Mouse (Mus musculus) MEL-GATA-1-ER (cell line): ENCODE measurements around the gene Golph3l.
"Not testable (repeated sequence)": the region's sequence is repeated elsewhere in the genome, so short reads cannot be mapped to it uniquely, and the experiment has no call there.

Experiments used
- DNase-seq: peaks from one replicate; pipeline ENCODE4 v3.0.0-alpha.2; 2012; ENCODE audit warnings: low read depth; ENCODE audit errors: extremely low read depth

The Golph3l gene

GRCm38 (mm10) chr3:95588604-95589086, at the start of gene Golph3l:
Golph3l (plus strand) TSS chr3:95588934.
- DNase-seq, result peak; percentile 100

GRCm38 (mm10) chr3:95538936-95539335, 49.8 kb upstream of the Golph3l start:
- DNase-seq, result no peak

- no peak for DNase-seq
Observed at GRCm38 (mm10) chr3:95539837-95540236, 48.9 kb upstream of the Golph3l start.

GRCm38 (mm10) chr3:95541186-95541585, 47.5 kb upstream of the Golph3l start:
- DNase-seq, result not testable (repeated sequence)

GRCm38 (mm10) chr3:95542171-95542570, 46.6 kb upstream of the Golph3l start:
- no peak for DNase-seq

GRCm38 (mm10) chr3:95542981-95543380, 45.8 kb upstream of the Golph3l start:
- no peak for DNase-seq

- DNase-seq, result no peak
Observed at GRCm38 (mm10) chr3:95550176-95550575, 38.6 kb upstream of the Golph3l start.

GRCm38 (mm10) chr3:95553986-95554385, 34.7 kb upstream of the Golph3l start:
- no peak for DNase-seq

GRCm38 (mm10) chr3:95559437-95559836, 29.3 kb upstream of the Golph3l start, which contains the start of gene Hormad1:
Hormad1 (plus strand) TSS chr3:95559677.
- DNase-seq, result no peak

GRCm38 (mm10) chr3:95560738-95561137, 28.0 kb upstream of the Golph3l start:
- no peak for DNase-seq

GRCm38 (mm10) chr3:95561826-95562225, 26.9 kb upstream of the Golph3l start:
- no peak for DNase-seq

- no peak for DNase-seq
Observed at GRCm38 (mm10) chr3:95569585-95569984, 19.1 kb upstream of the Golph3l start.

- no peak for DNase-seq
Observed at GRCm38 (mm10) chr3:95587754-95588603, 755 bp upstream of the Golph3l start.

GRCm38 (mm10) chr3:95598734-95599133, 10.0 kb downstream of the Golph3l start:
- no peak for DNase-seq

GRCm38 (mm10) chr3:95601287-95601686, 12.6 kb downstream of the Golph3l start:
- DNase-seq, result no peak

- DNase-seq, result no peak
Observed at GRCm38 (mm10) chr3:95606096-95606495, 17.4 kb downstream of the Golph3l start.

GRCm38 (mm10) chr3:95609195-95609594, 20.5 kb downstream of the Golph3l start:
- no peak for DNase-seq

- DNase-seq, result no peak
Observed at GRCm38 (mm10) chr3:95613996-95614395, 25.3 kb downstream of the Golph3l start.

- DNase-seq, result no peak
Observed at GRCm38 (mm10) chr3:95618511-95618910, 29.8 kb downstream of the Golph3l start.

- DNase-seq, result no peak
Observed at GRCm38 (mm10) chr3:95621241-95621640, 32.5 kb downstream of the Golph3l start.

- DNase-seq, result not testable (repeated sequence)
Observed at GRCm38 (mm10) chr3:95622421-95622820, 33.7 kb downstream of the Golph3l start.

GRCm38 (mm10) chr3:95623551-95623950, 34.8 kb downstream of the Golph3l start:
- no peak for DNase-seq

GRCm38 (mm10) chr3:95623991-95624515, 35.3 kb downstream of the Golph3l start:
- not testable (repeated sequence) for DNase-seq
